ENCODE assay signal across 7 mouse cellular contexts in the genomic region with DNA sequence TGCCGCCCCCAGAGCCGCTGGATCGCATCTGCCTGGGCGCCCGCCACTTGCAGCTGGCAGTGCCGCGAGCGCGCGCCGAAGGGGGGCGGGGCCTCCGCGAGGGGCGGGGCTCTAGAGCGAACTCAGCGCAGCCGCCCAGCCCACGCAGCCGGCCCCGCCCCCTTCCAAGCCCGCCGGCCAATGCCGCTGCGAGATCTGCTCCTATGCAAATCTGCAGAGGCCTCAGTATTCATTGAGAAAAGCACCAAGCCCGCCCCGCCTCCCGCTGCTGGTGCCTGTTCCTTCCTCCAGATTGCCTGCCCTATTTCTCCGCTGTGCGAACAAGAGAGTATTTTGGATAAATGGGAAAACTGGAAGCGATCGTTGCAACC. TPM values are rescaled to one million over a fixed set of nuclear protein-coding genes. Genes with fewer than 3 reads are reported as not detected.
DNase-seq lines count a peak whose midpoint lies in the region; ATAC-seq lines count a peak whose summit lies in the region.

A gene (minus strand): TSS at position 18 of the 371 bp plus-strand sequence.

- no peaks in the 10 kb centered on the region for H3K9me3 ChIP-seq in forebrain, embryonic 14.5 days (replicated peaks; ENCODE audit: control insufficient read depth, low read length)
- no peaks in the 10 kb centered on the region for H3K9me3 ChIP-seq in liver, embryonic 13.5 days (replicated peaks)
- no peaks in the 10 kb centered on the region for H3K9me3 ChIP-seq in neural tube, embryonic 11.5 days (ENCODE audit: control insufficient read depth, low read length)
- H3K9me3 ChIP-seq in stomach, embryonic 16.5 days (replicated peaks; ENCODE audit: control insufficient read depth, low read length): no peaks in the 10 kb centered on the region

- peak within 1 kb of the TSS; percentile 99 for H3K4me2 ChIP-seq in forebrain, embryonic 14.5 days (ENCODE audit: low read length)
- peak within 1 kb of the TSS; percentile 59 for H3K4me2 ChIP-seq in liver, embryonic 13.5 days
- H3K4me2 ChIP-seq in neural tube, embryonic 11.5 days (ENCODE audit: low read depth): peak within 1 kb of the TSS; percentile 95
- H3K4me2 ChIP-seq in stomach, embryonic 16.5 days (ENCODE audit: low read depth, low read length): peak within 1 kb of the TSS; percentile 79

- H3K4me1 ChIP-seq in forebrain, embryonic 14.5 days (ENCODE audit: control insufficient read depth, insufficient read depth, low read length): peaks cover 12% of the 10 kb centered on the region; the same call in 1 of the 2 replicates
- peaks cover 7% of the 10 kb centered on the region; the same call in 1 of the 2 replicates for H3K4me1 ChIP-seq in liver, embryonic 13.5 days (replicated peaks)
- H3K4me1 ChIP-seq in neural tube, embryonic 11.5 days (ENCODE audit: control insufficient read depth, insufficient read depth, low read length): no peaks in the 10 kb centered on the region
- peaks cover 4% of the 10 kb centered on the region; the same call in 1 of the 2 replicates for H3K4me1 ChIP-seq in stomach, embryonic 16.5 days (ENCODE audit: control insufficient read depth, insufficient read depth, low read length)

- intact Hi-C loops in heart, postnatal 10 days (cut with DNase I): loop anchor here (10.0 kb wide), 1 partner anchor 640 kb away; no protein-coding TSS in a partner anchor

- peak within 1 kb of the TSS; percentile 56 for H3K9ac ChIP-seq in forebrain, embryonic 14.5 days (ENCODE audit: low read length)
- H3K9ac ChIP-seq in liver, embryonic 13.5 days: no peak within 1 kb of the TSS
- H3K9ac ChIP-seq in neural tube, embryonic 11.5 days (ENCODE audit: low read length): peak within 1 kb of the TSS; percentile 18; the same call in 1 of the 2 replicates
- H3K9ac ChIP-seq in stomach, embryonic 16.5 days (ENCODE audit: low read length): no peak within 1 kb of the TSS

- no peaks in the 10 kb centered on the region; the same call in 1 of the 2 replicates for H3K27me3 ChIP-seq in forebrain, embryonic 14.5 days (replicated peaks; ENCODE audit: control insufficient read depth, insufficient read depth, low read length)
- H3K27me3 ChIP-seq in liver, embryonic 13.5 days: peaks cover 28% of the 10 kb centered on the region
- H3K27me3 ChIP-seq in neural tube, embryonic 11.5 days (ENCODE audit: control insufficient read depth, insufficient read depth, low read length): peaks cover 17% of the 10 kb centered on the region
- H3K27me3 ChIP-seq in stomach, embryonic 16.5 days (ENCODE audit: control insufficient read depth, insufficient read depth, low read length): peaks cover 27% of the 10 kb centered on the region

- peak; percentile 38 for DNase-seq in c-Kit-positive CD71-positive TER-119-positive erythroid progenitor cells, embryonic 14.5 days (ENCODE audit: low spot score)
- DNase-seq in forebrain, embryonic 14.5 days (ENCODE audit: low spot score): peak; percentile 98
- DNase-seq in heart, postnatal 10 days: peak; percentile 76 to 81
- DNase-seq in kidney, postnatal 36 days: peak; percentile 87 to 94
- DNase-seq in liver, embryonic 13.5 days: peak; percentile 57
- DNase-seq in neural tube, embryonic 11.5 days (ENCODE audit: low spot score): peak; percentile 95

- peak within 1 kb of the TSS; percentile 54 for H3K4me3 ChIP-seq in forebrain, embryonic 14.5 days (ENCODE audit: low read depth, low read length)
- H3K4me3 ChIP-seq in liver, embryonic 13.5 days (replicated peaks): peak within 1 kb of the TSS; percentile 40
- peak within 1 kb of the TSS; percentile 50 for H3K4me3 ChIP-seq in neural tube, embryonic 11.5 days (ENCODE audit: low read depth, low read length)
- H3K4me3 ChIP-seq in stomach, embryonic 16.5 days (replicated peaks; ENCODE audit: low read length): peak within 1 kb of the TSS; percentile 48

- peak; percentile 97 for ATAC-seq in forebrain, embryonic 14.5 days
- ATAC-seq in liver, embryonic 13.5 days (ENCODE audit: low read depth): peak; percentile 85
- ATAC-seq in neural tube, embryonic 11.5 days (ENCODE audit: insufficient read depth, low FRiP score, low TSS enrichment): peak; percentile 94
- ATAC-seq in stomach, embryonic 16.5 days (ENCODE audit: insufficient read depth, low FRiP score): peak; percentile 95

- H3K36me3 ChIP-seq in forebrain, embryonic 14.5 days (ENCODE audit: control insufficient read depth, insufficient read depth, low read length): no peaks in the 10 kb centered on the region
- H3K36me3 ChIP-seq in liver, embryonic 13.5 days: no peaks in the 10 kb centered on the region
- H3K36me3 ChIP-seq in neural tube, embryonic 11.5 days (ENCODE audit: control insufficient read depth, insufficient read depth, low read length): no peaks in the 10 kb centered on the region
- H3K36me3 ChIP-seq in stomach, embryonic 16.5 days (ENCODE audit: control insufficient read depth, insufficient read depth, low read length): no peaks in the 10 kb centered on the region

- H3K27ac ChIP-seq in forebrain, embryonic 14.5 days (ENCODE audit: low read depth, low read length): no peak within 1 kb of the TSS
- H3K27ac ChIP-seq in liver, embryonic 13.5 days: no peak within 1 kb of the TSS
- no peak within 1 kb of the TSS for H3K27ac ChIP-seq in neural tube, embryonic 11.5 days (ENCODE audit: low read depth, low read length)
- H3K27ac ChIP-seq in stomach, embryonic 16.5 days (ENCODE audit: low read length): no peak within 1 kb of the TSS

- WGBS in forebrain, embryonic 14.5 days: under 1% methylated on average over 12 of the region's 32 CpGs
- WGBS in liver, embryonic 13.5 days (ENCODE audit: insufficient replicate concordance): under 1% methylated on average over 30 of the region's 32 CpGs
- WGBS in neural tube, embryonic 11.5 days: 0% methylated on average over 29 of the region's 32 CpGs
- 2% methylated on average over 28 of the region's 32 CpGs for WGBS in stomach, embryonic 16.5 days

RNA-seq across cellular contexts. Expression of the gene that starts here (rescaled TPM):
- 0.55 and 1.3 TPM in 2 replicates for polyA plus RNA-seq in forebrain, embryonic 14.5 days (2014; fragmentation: Nextera tagmentation; extraction: Ambion mirVana)
- not detected for total RNA-seq in heart, postnatal 10 days (2021)
- polyA plus RNA-seq in liver, embryonic 13.5 days (2015; fragmentation: Nextera tagmentation; extraction: Ambion mirVana): 0.02 and 0.06 TPM in 2 replicates
- 0.40 and 0.53 TPM in 2 replicates for polyA plus RNA-seq in neural tube, embryonic 11.5 days (2014; fragmentation: Nextera tagmentation; extraction: Ambion mirVana)
- polyA plus RNA-seq in stomach, embryonic 16.5 days (2015; fragmentation: Nextera tagmentation; extraction: Ambion mirVana): 1.5 and 1.9 TPM in 2 replicates

Comparison
In these comparisons a context has a peak if more than half of its experiments do, and no peak if none do; other contexts are left out.
1. Peak in DNase-seq in heart, postnatal 10 days; RNA of the gene not detected or under 1 TPM.
2. Peak in DNase-seq, ATAC-seq, H3K4me3 ChIP-seq and H3K4me2 ChIP-seq in liver, embryonic 13.5 days; RNA of the gene not detected or under 1 TPM.
3. Peak in DNase-seq, ATAC-seq, H3K4me3 ChIP-seq, H3K9ac ChIP-seq and H3K4me2 ChIP-seq in neural tube, embryonic 11.5 days; RNA of the gene not detected or under 1 TPM.
4. DNase-seq: peak in every context shown above with its lines; median percentile 98 in forebrain, embryonic 14.5 days; 95 in neural tube, embryonic 11.5 days; 90 in kidney, postnatal 36 days; 78 in heart, postnatal 10 days; 57 in liver, embryonic 13.5 days; 38 in c-Kit-positive CD71-positive TER-119-positive erythroid progenitor cells, embryonic 14.5 days.